Mouse (Mus musculus): Measurements from ENCODE around the gene Marc2. TPM values are rescaled to one million over a fixed set of nuclear protein-coding genes. Genes with fewer than 3 reads are reported as not detected.

The Marc2 gene
- polyA plus RNA-seq, 1 experiment from 2014 or later: 327 TPM

DNA sequence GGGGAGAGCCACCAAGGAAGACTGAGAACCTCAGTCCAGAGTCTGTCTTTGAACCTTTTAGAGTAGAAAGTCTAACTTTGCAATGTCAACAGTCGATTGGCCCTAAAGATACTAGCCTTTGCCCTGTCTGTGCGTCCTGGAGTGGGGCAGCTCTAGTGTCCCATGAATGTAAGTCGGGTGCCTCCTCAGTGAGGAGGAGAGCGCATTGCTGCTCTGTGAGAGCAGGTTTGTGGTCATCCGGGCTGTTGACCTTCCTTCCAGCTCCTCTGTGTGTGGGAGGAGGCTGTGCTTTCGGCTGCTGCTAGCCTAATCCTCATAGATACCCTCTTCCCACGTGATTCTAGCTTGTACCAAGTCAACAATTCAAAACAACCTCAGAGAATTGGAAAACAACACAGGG lies 4.9 kb upstream of the Marc2 start:
- ATAC-seq (replicated peaks; ENCODE audit: low FRiP score, low read depth): no peak
- Histone ChIP-seq H3K4me3 (replicated peaks; ENCODE audit: low read depth, low read length) (no peak overlapping the region), H3K27me3 (ENCODE audit: insufficient read depth, low read length) (no peaks in the 10 kb centered on the region), H3K9me3 (replicated peaks; ENCODE audit: low read length) (no peaks in the 10 kb centered on the region), H3K4me1 (replicated peaks; ENCODE audit: insufficient read depth, low read length) (peaks cover 3% of the 10 kb centered on the region; the same call in 1 of the 2 replicates), H3K9ac (ENCODE audit: low read depth, low read length) (0 out of 2 replicates have a peak overlapping the region, but pooled peaks have one; percentile 23), H3K27ac (peak overlapping the region; percentile 43), H3K36me3 (ENCODE audit: insufficient read depth, low read length) (no peaks in the 10 kb centered on the region), H3K4me2 (ENCODE audit: low read length) (no peak overlapping the region)
- 18% methylated on average over 7 of the region's 7 CpGs for WGBS
- DNase-seq (ENCODE audit: low spot score): peak; percentile 46
- TF ChIP-seq CTCF (IDR thresholded peaks at IDR 0.05; ENCODE audit: low read depth): no peak

DNA sequence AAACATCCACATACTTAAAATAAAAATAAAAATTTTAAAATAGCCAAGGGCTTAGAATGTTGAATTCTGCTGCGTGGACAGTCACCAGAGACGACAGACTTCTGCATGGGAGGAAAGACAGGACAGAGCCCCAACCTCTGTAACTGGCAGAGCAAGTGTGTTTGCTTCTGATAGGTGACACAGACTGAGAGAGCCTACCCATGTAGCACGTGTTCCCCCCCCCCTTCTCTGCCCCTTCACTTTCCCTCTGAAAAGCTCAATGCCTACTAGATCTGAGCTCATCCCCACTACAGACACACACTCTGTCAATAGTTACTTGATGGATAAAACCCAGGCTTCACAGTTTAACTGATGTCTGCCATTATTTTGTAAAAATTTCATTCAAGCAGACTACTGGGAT lies 722 bp upstream of the Marc2 start:
- WGBS: 51% methylated on average over 3 of the region's 3 CpGs
- Histone ChIP-seq H3K9me3 (replicated peaks; ENCODE audit: low read length) (no peaks in the 10 kb centered on the region), H3K27ac (no peak overlapping the region), H3K4me3 (replicated peaks; ENCODE audit: low read depth, low read length) (no peak overlapping the region), H3K9ac (ENCODE audit: low read depth, low read length) (no peak overlapping the region), H3K4me2 (ENCODE audit: low read length) (peak overlapping the region; percentile 70; the same call in 1 of the 2 replicates), H3K4me1 (replicated peaks; ENCODE audit: insufficient read depth, low read length) (no peaks in the 10 kb centered on the region; the same call in 1 of the 2 replicates), H3K27me3 (ENCODE audit: insufficient read depth, low read length) (no peaks in the 10 kb centered on the region), H3K36me3 (ENCODE audit: insufficient read depth, low read length) (no peaks in the 10 kb centered on the region)
- TF ChIP-seq CTCF (IDR thresholded peaks at IDR 0.05; ENCODE audit: low read depth): no peak
- DNase-seq (ENCODE audit: low spot score) (no peak), ATAC-seq (replicated peaks; ENCODE audit: low FRiP score, low read depth) (no peak)

DNA sequence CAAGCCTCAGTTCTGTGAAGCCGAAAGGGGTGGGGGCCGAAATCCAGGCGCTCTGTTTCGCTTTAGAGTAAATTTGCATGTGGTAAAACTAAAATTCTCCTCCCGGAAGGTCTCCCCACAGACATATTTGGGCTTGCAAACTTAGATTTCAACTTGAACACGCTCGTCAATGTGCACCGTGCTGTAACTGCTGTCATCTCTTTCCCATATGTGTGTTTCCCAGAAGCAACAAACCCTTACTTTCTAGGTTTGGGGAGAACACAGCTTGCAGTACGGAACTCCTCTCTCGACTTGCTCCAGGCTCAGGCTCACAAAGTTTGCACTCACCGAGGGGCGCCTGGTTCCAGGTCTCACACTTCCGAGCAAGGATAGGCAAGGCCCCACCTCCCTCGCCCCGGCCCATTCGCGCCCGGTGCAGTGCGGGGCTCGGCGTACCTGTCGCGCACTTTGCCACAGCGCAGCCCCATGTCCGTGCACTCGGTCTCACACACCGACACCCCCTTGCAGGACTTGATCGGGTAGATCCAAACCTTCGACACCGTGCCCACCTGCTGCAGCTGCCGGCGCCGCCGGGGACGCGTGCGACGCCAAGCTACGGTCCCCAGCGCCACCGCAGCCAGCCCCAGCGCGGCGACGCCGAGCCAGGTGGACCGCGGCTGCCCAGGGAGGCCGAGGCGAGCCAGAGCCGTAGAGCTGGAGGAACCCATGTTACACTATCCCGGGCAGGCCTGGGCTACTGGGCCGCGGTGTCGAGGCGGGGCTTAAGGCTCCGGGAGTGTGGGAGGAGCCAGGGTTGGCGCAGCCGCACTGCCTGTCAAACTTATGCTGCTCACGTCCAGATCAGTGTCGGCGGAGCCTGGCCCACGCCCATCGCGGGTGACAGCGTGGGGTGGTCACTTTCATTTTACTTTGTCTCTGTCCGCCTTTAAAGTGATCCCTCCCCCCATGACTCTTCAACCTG lies 860 bp downstream of the Marc2 start:
- under 1% methylated on average over 67 of the region's 67 CpGs for WGBS
- no peak for TF ChIP-seq CTCF (IDR thresholded peaks at IDR 0.05; ENCODE audit: low read depth)
- Histone ChIP-seq H3K27me3 (ENCODE audit: insufficient read depth, low read length) (no peaks in the 10 kb centered on the region), H3K4me3 (replicated peaks; ENCODE audit: low read depth, low read length) (peak overlapping the region; percentile 83), H3K9me3 (replicated peaks; ENCODE audit: low read length) (no peaks in the 10 kb centered on the region), H3K9ac (ENCODE audit: low read depth, low read length) (peak overlapping the region; percentile 84), H3K4me1 (replicated peaks; ENCODE audit: insufficient read depth, low read length) (no peaks in the 10 kb centered on the region), H3K36me3 (ENCODE audit: insufficient read depth, low read length) (peaks cover 3% of the 10 kb centered on the region; the same call in 1 of the 2 replicates), H3K27ac (peak overlapping the region; percentile 94), H3K4me2 (ENCODE audit: low read length) (peak overlapping the region; percentile 70)
- peak; percentile 97 for ATAC-seq (replicated peaks; ENCODE audit: low FRiP score, low read depth)
- peak; percentile 95 for DNase-seq (ENCODE audit: low spot score)

DNA sequence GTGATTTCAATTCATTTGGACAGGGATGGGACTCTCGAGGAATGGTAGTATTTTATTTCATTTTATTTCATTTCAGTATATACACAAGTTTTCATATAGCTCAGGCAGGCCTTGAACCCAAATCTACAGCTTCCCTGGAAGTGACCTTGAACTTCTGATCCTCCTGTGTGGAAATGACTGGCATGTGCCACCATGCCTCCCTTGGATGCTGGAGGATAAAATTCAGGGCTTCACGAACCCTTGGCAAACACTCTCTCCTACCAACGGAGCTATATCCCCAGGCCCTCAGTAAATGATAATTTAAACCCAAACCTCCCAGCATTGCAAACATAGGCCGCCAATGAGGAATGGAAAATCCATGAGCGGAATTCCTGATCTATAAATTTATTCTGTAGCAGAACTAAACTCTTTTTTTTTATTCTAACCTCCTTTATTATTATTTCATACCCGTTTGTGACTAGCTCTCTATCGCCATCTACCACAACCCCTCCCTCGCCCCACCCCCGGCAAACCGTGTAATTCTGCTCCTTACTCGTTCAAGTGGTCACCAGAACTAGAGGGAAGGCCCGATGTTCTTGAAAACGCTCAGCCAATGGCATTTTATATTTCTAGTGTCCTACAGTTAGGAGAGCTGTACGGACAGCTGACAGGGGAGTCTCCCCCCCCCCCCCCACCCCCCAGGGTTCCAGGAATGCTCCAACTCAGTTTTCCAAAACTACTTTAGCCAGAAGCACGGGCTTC lies 1.8 kb downstream of the Marc2 start:
- Histone ChIP-seq H3K9me3 (replicated peaks; ENCODE audit: low read length) (no peaks in the 10 kb centered on the region), H3K27me3 (ENCODE audit: insufficient read depth, low read length) (no peaks in the 10 kb centered on the region), H3K4me3 (replicated peaks; ENCODE audit: low read depth, low read length) (peak overlapping the region; percentile 83), H3K36me3 (ENCODE audit: insufficient read depth, low read length) (peaks cover 7% of the 10 kb centered on the region; the same call in 1 of the 2 replicates), H3K4me2 (ENCODE audit: low read length) (peak overlapping the region; percentile 70), H3K4me1 (replicated peaks; ENCODE audit: insufficient read depth, low read length) (no peaks in the 10 kb centered on the region), H3K9ac (ENCODE audit: low read depth, low read length) (peak overlapping the region; percentile 84), H3K27ac (peak overlapping the region; percentile 94)
- ATAC-seq (replicated peaks; ENCODE audit: low FRiP score, low read depth): no peak
- TF ChIP-seq CTCF (IDR thresholded peaks at IDR 0.05; ENCODE audit: low read depth): peak; percentile 18; the same call in 1 of the 2 replicates
- DNase-seq (ENCODE audit: low spot score): peak; percentile 65
- 21% methylated on average over 15 of the region's 15 CpGs for WGBS

DNA sequence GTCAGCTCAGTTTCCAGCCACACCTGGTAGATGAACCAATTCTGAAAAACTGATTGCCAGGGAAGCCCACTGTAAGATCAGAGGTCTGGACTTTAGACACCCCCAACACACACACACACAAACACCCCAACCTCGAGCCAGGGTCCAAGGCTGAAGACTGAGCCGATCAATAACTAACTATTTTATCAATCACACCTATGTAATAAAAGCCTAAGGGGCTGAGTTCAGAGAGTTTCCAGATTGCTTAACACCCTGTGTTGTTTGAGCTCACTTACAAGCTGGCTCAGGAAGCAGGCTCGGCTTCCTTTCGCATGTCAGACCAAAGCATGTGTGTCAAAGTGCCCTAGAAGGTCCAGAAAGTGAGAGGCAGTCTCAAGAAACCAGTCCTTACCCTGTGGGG lies 8.6 kb downstream of the Marc2 start:
- H3K36me3 ChIP-seq (ENCODE audit: insufficient read depth, low read length): peaks cover 28% of the 10 kb centered on the region

DNA sequence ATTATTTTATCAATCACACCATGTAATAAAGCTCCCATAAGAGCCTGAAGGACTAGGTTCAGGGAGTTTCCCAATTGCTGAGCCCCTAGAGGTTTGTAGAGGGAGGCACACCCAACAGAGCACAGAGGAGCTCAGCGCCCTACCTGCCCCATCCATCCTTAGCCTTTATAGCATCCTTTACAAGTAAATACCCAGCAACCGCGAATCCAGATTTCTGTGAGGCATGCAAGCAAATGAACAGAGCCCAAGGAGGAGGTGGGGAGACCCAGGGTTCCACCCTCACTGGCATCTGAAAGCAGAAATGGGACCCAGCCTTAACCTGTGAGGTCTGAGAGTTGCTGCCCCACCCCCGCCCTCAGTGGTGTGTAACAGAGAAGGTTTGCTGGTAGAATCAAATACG lies 9.9 kb downstream of the Marc2 start:
- no peak for TF ChIP-seq CTCF (IDR thresholded peaks at IDR 0.05; ENCODE audit: low read depth)
- peaks cover 41% of the 10 kb centered on the region for H3K36me3 ChIP-seq (ENCODE audit: insufficient read depth, low read length)
- no peaks in the 10 kb centered on the region for H3K4me1 ChIP-seq (replicated peaks; ENCODE audit: insufficient read depth, low read length)
- ATAC-seq (replicated peaks; ENCODE audit: low FRiP score, low read depth) (no peak), DNase-seq (ENCODE audit: low spot score) (no peak)
- H3K9ac ChIP-seq (ENCODE audit: low read depth, low read length): no peak overlapping the region
- no peak overlapping the region for H3K4me2 ChIP-seq (ENCODE audit: low read length)
- WGBS: 80% methylated on average over 5 of the region's 5 CpGs
- H3K9me3 ChIP-seq (replicated peaks; ENCODE audit: low read length): no peaks in the 10 kb centered on the region
- H3K27ac ChIP-seq: no peak overlapping the region
- no peak overlapping the region for H3K4me3 ChIP-seq (replicated peaks; ENCODE audit: low read depth, low read length)
- H3K27me3 ChIP-seq (ENCODE audit: insufficient read depth, low read length): no peaks in the 10 kb centered on the region

More for the DNA sequence above, 8.6 kb downstream of the Marc2 start:
- Histone ChIP-seq H3K4me2 (ENCODE audit: low read length) (no peak overlapping the region), H3K4me1 (replicated peaks; ENCODE audit: insufficient read depth, low read length) (no peaks in the 10 kb centered on the region), H3K9me3 (replicated peaks; ENCODE audit: low read length) (no peaks in the 10 kb centered on the region), H3K4me3 (replicated peaks; ENCODE audit: low read depth, low read length) (no peak overlapping the region), H3K27me3 (ENCODE audit: insufficient read depth, low read length) (no peaks in the 10 kb centered on the region), H3K9ac (ENCODE audit: low read depth, low read length) (no peak overlapping the region), H3K27ac (no peak overlapping the region)
- DNase-seq (ENCODE audit: low spot score): no peak
- no peak for ATAC-seq (replicated peaks; ENCODE audit: low FRiP score, low read depth)
- WGBS: 66% methylated on average over 4 of the region's 4 CpGs
- no peak for TF ChIP-seq CTCF (IDR thresholded peaks at IDR 0.05; ENCODE audit: low read depth)
